Mouse (Mus musculus) left cerebral cortex, postnatal 36 days (tissue): ENCODE results near the gene Nf2. TPM values are rescaled to one million over a fixed set of nuclear protein-coding genes. Genes with fewer than 3 reads are reported as not detected.

Experiments
- DNase-seq, 2 experiments: peaks; one replicate each; pipeline ENCODE4 v3.0.0; 2021 to 2022; ENCODE audit warnings: low spot score in 2 of 2, mixed read lengths in 1 of 2
- intact Hi-C: fragments of 180-260 bp; cut with DNase I; formaldehyde crosslinking; loops from one replicate; pipeline ENCODE4 v1.15.1; 2025
- total RNA-seq, 2 experiments: library from RNA; stranded (reverse); gene quantifications; 2 replicates each; pipeline ENCODE4 v1.2.3; 2021

Gene Nf2
- total RNA-seq, 2 experiments from 2014 or later, result 73.3 to 75.0 TPM

DNA sequence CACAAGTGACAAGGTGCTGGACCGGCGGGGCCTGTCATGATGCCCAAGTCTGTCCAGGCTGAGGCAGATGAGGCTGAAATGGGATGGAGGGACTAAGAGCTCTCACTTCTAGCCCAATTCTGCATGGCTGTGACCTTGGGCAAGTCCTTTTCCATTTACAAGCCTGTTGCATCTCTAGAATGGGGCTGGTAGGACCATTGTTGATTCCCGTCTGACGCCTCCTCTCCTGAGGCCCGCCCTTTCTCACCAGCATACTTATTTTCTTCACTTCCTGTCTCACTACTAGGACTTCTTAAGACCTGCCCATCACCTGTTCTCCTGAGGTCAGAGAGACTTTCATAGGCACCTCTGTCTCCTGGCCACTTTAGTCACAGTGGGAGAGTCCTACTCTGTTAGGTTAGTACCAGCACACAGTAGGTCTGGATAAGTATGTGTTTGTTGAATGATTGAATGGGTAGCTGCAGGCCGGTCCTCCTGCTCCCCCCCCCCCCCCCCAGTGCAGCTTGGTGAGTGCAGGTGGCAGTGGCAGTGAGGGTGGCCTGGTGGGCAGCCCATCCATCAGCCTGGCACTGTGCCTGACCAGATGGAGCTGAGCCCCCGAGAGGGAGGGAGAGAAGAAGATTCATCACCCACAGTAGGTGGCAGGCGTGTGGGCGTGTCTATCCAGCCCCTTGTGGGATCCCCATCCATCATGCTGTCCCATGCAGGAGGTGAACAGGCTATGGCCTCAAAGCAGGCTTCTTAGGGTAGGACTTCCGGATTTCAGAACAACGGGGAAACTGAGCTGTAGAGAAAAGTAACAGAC is 92.2 kb downstream of the Nf2 start:
- intact Hi-C loops, result no loop called here

DNA sequence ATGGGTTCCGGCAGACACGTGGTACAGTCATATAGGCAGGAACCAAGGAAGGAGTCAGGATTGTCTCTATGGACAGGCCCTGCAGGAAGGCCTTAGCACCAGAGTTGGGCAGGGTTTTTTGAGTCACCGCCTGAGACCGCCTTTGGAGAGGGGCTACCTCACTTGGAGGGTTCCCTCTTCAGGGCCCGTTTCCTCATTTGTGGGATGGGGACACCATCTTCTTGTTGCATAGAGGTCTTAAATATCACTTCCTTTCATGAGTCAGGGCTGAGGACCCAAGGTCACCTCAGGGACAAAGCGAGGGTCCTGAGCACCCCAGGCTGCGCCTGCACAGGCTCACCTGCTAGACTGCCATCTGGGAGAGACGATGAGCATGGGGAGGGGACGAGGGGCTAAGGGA is 92.9 kb downstream of the Nf2 start:
- DNase-seq, result no peak
- intact Hi-C loops, result no loop called here

More for the DNA sequence above, 92.2 kb downstream of the Nf2 start:
- no peak for DNase-seq

DNA sequence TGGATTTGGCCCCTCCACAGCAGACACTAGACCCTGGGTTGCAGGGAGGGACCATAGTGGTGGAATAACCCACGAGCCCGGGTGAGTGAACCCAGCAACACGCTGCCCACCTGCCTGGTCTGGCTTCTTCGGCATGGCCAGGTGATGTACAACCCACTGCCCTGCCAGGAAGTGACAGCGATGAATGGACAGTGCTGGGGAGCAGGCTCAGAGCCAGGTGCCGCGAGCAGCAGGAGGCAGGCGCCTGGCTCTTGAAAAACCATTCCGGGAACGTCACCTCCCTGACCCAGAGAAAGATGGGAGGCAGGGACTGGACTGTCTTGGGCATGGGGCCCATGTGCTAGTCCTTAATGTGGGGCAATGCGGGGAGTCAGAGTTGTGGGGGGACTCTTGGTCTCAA is 94.5 kb downstream of the Nf2 start:
- no peak for DNase-seq
- intact Hi-C loops, result no loop called here

- no peak for DNase-seq
- intact Hi-C loops, result no loop called here
These were observed 95.3 kb downstream of the Nf2 start for GRCm38 (mm10) chr11:4754036-4754435.

- no peak for DNase-seq
- intact Hi-C loops, result no loop called here
These were observed 96.5 kb downstream of the Nf2 start for GRCm38 (mm10) chr11:4752836-4753235.

DNA sequence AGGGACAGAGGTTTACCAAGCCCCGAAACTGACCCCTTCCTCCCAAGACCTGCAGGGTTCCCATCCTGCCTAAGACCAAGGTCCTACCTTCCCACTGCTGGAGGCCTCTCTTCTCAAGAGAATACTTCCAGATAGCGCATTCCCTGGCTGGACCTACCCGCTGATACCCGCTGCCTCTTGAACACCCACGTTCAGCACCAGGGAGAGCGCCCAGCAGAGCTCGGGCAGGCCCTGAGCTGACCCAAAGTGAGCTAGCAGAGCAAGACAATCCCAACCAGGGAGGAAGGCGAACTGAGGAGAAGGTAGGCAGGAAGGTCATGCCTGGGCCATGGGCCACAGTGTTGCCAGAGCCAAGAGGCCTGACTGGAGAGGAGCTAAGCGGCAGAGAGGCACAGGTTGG is 99.1 kb downstream of the Nf2 start:
- no peak for DNase-seq

GRCm38 (mm10) chr11:4747285-4747684 is 102.1 kb downstream of the Nf2 start:
- intact Hi-C loops, result loop anchor here (5.0 kb wide), 1 partner anchor 715 kb away; the partner anchor contains the start of gene Sec14l4
- no peak for DNase-seq

More for the DNA sequence above, 99.1 kb downstream of the Nf2 start:
- intact Hi-C loops, result no loop called here

- DNase-seq, result no peak
- intact Hi-C loops, result loop anchor here (5.0 kb wide), 1 partner anchor 714 kb away; the partner anchor contains the start of gene Sec14l4
These were observed 102.6 kb downstream of the Nf2 start, which contains the start of gene Cabp7 for GRCm38 (mm10) chr11:4746733-4747132. Cabp7 (minus strand) TSS chr11:4746778.

DNA sequence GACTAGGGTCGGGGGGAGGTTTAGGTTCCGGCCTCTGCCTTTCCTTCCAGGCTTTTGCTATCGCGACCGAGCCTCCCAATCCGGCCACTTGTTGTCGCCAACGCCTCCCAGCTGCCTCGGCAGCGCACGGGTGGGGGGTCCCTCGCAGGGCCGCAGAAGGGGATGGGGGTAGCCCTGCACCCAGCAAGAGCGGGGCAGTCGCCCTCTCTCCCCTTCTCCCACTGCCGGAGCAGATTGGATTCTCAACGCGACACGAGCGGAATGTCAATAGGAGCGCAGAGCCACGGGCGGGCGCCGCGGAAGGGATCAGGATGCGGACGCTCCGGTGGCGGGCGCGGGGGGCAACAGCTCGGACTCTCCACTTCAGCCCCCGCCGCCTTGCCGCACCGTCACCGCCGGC is 103.4 kb downstream of the Nf2 start:
- no peak for DNase-seq
- intact Hi-C loops, result loop anchor here (5.0 kb wide), 1 partner anchor 714 kb away; the partner anchor contains the start of gene Sec14l4

- no peak for DNase-seq
- intact Hi-C loops, result loop anchor here (5.0 kb wide), 1 partner anchor 712 kb away; the partner anchor contains the start of gene Sec14l4
These were observed 104.6 kb downstream of the Nf2 start for GRCm38 (mm10) chr11:4744691-4745090.

GRCm38 (mm10) chr11:4740785-4741184 is 108.6 kb downstream of the Nf2 start:
- DNase-seq, result no peak
- intact Hi-C loops, result no loop called here

GRCm38 (mm10) chr11:4738719-4739118 is 110.6 kb downstream of the Nf2 start:
- no peak for DNase-seq
- intact Hi-C loops, result no loop called here

DNA sequence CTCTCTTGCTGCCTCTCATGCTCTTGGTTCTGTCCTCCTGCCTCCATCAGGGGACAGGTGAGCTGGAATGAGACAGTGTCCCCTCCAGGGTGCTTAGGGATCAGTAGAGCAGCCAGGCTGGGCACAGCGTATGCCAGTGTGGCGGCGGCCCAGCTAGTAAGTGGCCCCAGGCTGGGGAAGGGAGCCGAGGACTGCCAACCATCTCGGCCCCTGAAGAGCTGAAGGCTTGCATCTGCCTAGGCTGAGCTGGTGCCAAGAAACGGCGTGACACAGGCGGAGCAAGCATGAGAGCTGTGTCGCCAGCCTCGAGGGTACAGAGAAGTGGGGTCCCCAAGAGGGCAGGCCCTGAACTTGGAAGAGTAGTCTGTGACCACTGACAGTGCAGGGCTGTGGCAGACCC is 111.7 kb downstream of the Nf2 start:
- intact Hi-C loops, result no loop called here
- DNase-seq, result no peak

GRCm38 (mm10) chr11:4736355-4736754 is 113.0 kb downstream of the Nf2 start:
- intact Hi-C loops, result no loop called here
- DNase-seq, result no peak

DNA sequence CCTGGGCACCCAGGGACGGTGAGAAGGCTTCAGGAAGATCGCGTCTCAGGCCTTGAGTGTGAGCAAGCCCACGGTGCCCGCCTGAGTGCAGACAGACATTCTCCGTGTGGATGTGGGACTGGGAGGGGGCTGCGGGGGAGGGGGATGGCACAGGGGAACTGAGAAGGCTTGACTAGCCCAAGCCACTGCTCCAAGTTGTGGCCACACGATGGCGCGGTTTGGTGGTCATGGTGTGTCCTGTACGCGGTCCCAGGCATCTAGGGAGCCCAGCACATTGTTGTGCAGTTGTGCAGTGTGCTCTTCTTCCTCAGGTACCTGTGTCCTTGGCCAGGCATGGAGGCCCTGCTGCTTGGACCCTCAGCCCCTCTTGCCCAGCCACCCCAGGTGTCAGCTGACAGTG is 115.2 kb downstream of the Nf2 start:
- intact Hi-C loops, result no loop called here
- DNase-seq, result no peak

DNA sequence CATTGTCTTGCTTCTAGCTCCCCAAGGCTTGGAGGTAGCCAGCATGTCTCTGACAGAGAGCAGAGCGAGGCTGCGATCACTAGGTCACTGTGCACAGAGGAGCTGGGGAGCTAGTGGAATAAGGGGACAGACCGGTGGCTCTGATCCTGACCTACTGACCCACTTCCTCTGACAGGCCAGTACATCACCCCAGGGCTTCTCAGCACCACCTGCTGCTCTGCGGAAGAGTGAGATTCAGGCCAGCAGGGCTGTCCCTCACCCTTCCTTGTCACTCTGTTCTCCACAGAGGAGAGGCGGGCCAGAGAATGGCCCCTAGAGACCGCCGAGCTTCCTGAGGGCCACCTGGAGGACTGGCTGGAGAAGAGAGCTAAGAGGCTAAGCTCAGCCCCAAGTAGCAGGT is 117.6 kb downstream of the Nf2 start:
- intact Hi-C loops, result no loop called here
- no peak for DNase-seq

- DNase-seq, result no peak
- intact Hi-C loops, result no loop called here
These were observed 118.4 kb downstream of the Nf2 start for GRCm38 (mm10) chr11:4730913-4731312.

- intact Hi-C loops, result no loop called here
- DNase-seq, result no peak
These were observed 119.2 kb downstream of the Nf2 start for GRCm38 (mm10) chr11:4730096-4730495.

DNA sequence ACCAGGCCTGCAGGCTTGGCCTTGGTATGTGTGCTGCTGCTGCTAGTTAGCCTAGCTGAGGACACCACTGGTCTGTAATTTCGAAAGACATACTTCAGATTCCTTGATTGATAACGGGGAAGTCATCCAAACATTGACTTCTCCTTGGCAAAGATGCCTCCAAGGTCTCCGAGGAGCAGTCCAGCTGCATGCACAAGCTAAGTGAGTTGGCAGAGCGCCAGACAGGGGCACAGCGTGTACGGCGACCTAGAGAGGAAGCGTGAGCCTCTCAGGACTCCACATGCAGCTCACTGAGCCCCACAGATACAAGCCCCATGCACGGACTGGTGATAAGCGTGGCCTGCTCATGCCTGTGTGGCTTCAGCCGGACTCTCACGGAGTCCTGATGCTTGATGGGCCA is 119.7 kb downstream of the Nf2 start:
- DNase-seq, result no peak
- intact Hi-C loops, result no loop called here

DNA sequence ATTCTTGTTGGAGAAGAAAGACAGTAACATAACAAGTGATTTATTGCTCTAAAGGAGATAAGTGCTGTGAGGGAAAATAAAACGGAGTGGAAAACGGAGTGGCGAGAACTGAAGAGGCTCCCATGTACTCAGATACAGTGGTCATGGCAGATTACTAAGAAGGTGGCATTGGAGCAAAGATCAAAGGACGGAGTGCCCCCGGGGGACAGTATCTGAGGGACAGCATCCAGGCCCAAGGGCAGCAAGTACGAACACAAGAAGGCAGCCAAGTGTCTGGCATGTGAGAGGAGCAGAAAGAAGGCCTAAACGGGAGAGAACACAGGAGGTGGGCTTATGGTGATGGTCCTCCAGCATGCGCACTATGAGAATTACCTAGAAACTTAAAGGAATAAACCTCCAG is 127.6 kb downstream of the Nf2 start:
- no peak for DNase-seq
- intact Hi-C loops, result no loop called here

GRCm38 (mm10) chr11:4720900-4721580 is 128.3 kb downstream of the Nf2 start:
- intact Hi-C loops, result no loop called here

More at GRCm38 (mm10) chr11:4720900-4721580, 128.3 kb downstream of the Nf2 start:
- peak; percentile 31 to 35 for DNase-seq
